Mouse (Mus musculus): ENCODE results near the gene Acyp1.

DNA sequence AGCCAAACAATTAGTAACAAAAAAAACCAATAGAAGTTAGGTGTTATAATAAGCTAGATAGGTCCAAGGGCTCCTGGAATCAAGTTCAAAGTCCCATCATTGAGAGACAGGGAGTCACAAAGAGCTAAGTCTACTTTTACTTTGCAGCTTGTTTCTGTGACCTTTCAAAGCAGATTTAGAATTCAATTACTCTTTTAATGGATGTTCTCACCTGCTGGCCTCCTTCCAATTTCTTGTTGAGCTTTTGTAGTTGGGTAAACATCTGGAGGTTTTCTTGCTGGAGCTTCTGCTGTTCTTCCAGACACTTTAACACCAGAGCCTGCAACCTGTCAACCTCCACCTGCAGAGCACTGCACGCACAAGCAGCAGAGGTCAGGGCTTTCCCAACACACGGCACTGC, 15.0 kb upstream of the Acyp1 start:
- TF ChIP-seq POLR2A (IDR thresholded peaks at IDR 0.05; ENCODE audit: insufficient read depth, low read length): no peak
- no peak for TF ChIP-seq EP300 (IDR thresholded peaks at IDR 0.05; ENCODE audit: insufficient read depth, low read depth, low read length)

Data from ES-Bruce4 (cell line).